Mouse (Mus musculus) mature B cell (primary cell): ENCODE data around the gene D430041D05Rik.

ENCODE experiments used
- in situ Hi-C: fragments of 300-500 bp; cut with MboI; formaldehyde crosslinking; loops from 2 replicates; pipeline ENCODE4 v1.14.3; 2019

The D430041D05Rik gene

GRCm38 (mm10) chr2:104351415-104352203 lies 59.2 kb downstream of the D430041D05Rik start:
- in situ Hi-C loops, result no loop called here

- in situ Hi-C loops, result no loop called here
Measured at GRCm38 (mm10) chr2:104337619-104338018, 73.2 kb downstream of the D430041D05Rik start.

GRCm38 (mm10) chr2:104335824-104336223 lies 75.0 kb downstream of the D430041D05Rik start:
- in situ Hi-C loops, result no loop called here

- in situ Hi-C loops, result no loop called here
Measured at GRCm38 (mm10) chr2:104333952-104334351, 76.9 kb downstream of the D430041D05Rik start.

- in situ Hi-C loops, result no loop called here
Measured at GRCm38 (mm10) chr2:104332707-104333106, 78.1 kb downstream of the D430041D05Rik start.

GRCm38 (mm10) chr2:104331261-104331660 lies 79.6 kb downstream of the D430041D05Rik start:
- in situ Hi-C loops, result no loop called here

GRCm38 (mm10) chr2:104327116-104327794 lies 83.6 kb downstream of the D430041D05Rik start:
- in situ Hi-C loops, result no loop called here

- in situ Hi-C loops, result no loop called here
Measured at GRCm38 (mm10) chr2:104323773-104324172, 87.0 kb downstream of the D430041D05Rik start.

- in situ Hi-C loops, result no loop called here
Measured at GRCm38 (mm10) chr2:104323351-104323750, 87.5 kb downstream of the D430041D05Rik start.

GRCm38 (mm10) chr2:104320061-104320624 lies 90.7 kb downstream of the D430041D05Rik start:
- in situ Hi-C loops, result no loop called here

GRCm38 (mm10) chr2:104319443-104319842 lies 91.4 kb downstream of the D430041D05Rik start:
- in situ Hi-C loops, result no loop called here

- in situ Hi-C loops, result no loop called here
Measured at GRCm38 (mm10) chr2:104318881-104319280, 91.9 kb downstream of the D430041D05Rik start.

GRCm38 (mm10) chr2:104318259-104318658 lies 92.6 kb downstream of the D430041D05Rik start:
- in situ Hi-C loops, result no loop called here

GRCm38 (mm10) chr2:104317631-104318030 lies 93.2 kb downstream of the D430041D05Rik start:
- in situ Hi-C loops, result no loop called here

GRCm38 (mm10) chr2:104316483-104316882 lies 94.3 kb downstream of the D430041D05Rik start:
- in situ Hi-C loops, result no loop called here

- in situ Hi-C loops, result no loop called here
Measured at GRCm38 (mm10) chr2:104313246-104313645, 97.6 kb downstream of the D430041D05Rik start.

- in situ Hi-C loops, result no loop called here
Measured at GRCm38 (mm10) chr2:104307102-104307501, 103.7 kb downstream of the D430041D05Rik start.

GRCm38 (mm10) chr2:104305722-104306121 lies 105.1 kb downstream of the D430041D05Rik start:
- in situ Hi-C loops, result no loop called here

- in situ Hi-C loops, result no loop called here
Measured at GRCm38 (mm10) chr2:104299912-104300311, 110.9 kb downstream of the D430041D05Rik start.

GRCm38 (mm10) chr2:104299160-104299559 lies 111.7 kb downstream of the D430041D05Rik start:
- in situ Hi-C loops, result no loop called here

GRCm38 (mm10) chr2:104286821-104287220 lies 124.0 kb downstream of the D430041D05Rik start:
- in situ Hi-C loops, result no loop called here

- in situ Hi-C loops, result no loop called here
Measured at GRCm38 (mm10) chr2:104283401-104283955, 127.3 kb downstream of the D430041D05Rik start.
